Mouse (Mus musculus) hindbrain, embryonic 10.5 days (tissue): ENCODE data around the gene Mapk6. TPM values are rescaled to one million over a fixed set of nuclear protein-coding genes. Genes with fewer than 3 reads are reported as not detected.

Experiments
- DNase-seq: peaks from one replicate; pipeline ENCODE4 v3.0.0-alpha.2; 2017; ENCODE audit warnings: low spot score
- H3K27ac ChIP-seq: fragments of 300-500 bp; sonication (generic); 2 replicates; pipeline ENCODE4 v1.5.1; 2016; ENCODE audit warnings: mild to moderate bottlenecking, moderate library complexity
- H3K27me3 ChIP-seq: fragments of 300-500 bp; sonication (generic); 2 replicates; pipeline ENCODE4 v1.6.1; 2016; ENCODE audit warnings: mild to moderate bottlenecking; ENCODE audit not compliant: poor library complexity, insufficient read depth, severe bottlenecking
- H3K36me3 ChIP-seq: fragments of 300-500 bp; sonication (generic); 2 replicates; pipeline ENCODE4 v1.6.1; 2016; ENCODE audit warnings: mild to moderate bottlenecking, moderate library complexity
- H3K4me1 ChIP-seq: fragments of 300-500 bp; sonication (generic); replicated peaks from 2 replicates; pipeline ENCODE4 v1.6.1; 2016; ENCODE audit warnings: mild to moderate bottlenecking
- H3K4me3 ChIP-seq: fragments of 300-500 bp; sonication (generic); 2 replicates; pipeline ENCODE4 v1.5.1; 2016; ENCODE audit warnings: mild to moderate bottlenecking, moderate library complexity
- H3K9me3 ChIP-seq: fragments of 300-500 bp; sonication (generic); 2 replicates; pipeline ENCODE4 v1.6.1; 2016; ENCODE audit warnings: mild to moderate bottlenecking, moderate library complexity
- WGBS: fragments of 180-500 bp; shearing (Covaris S2); methylation state at CpG from one replicate; pipeline ENCODE4 v1.1.7; 2016; 5-methylcytosine and 5-hydroxymethylcytosine counted together
- polyA plus RNA-seq: library from polyadenylated mRNA; unstranded; fragments of >200 nt; fragmentation: Nextera tagmentation; extraction: Ambion mirVana; gene quantifications from 2 replicates; pipeline ENCODE4 v1.2.1, GENCODE M21; 2016

Mapk6 gene
- polyA plus RNA-seq, 1 experiment from 2014 or later, result 146 TPM

DNA sequence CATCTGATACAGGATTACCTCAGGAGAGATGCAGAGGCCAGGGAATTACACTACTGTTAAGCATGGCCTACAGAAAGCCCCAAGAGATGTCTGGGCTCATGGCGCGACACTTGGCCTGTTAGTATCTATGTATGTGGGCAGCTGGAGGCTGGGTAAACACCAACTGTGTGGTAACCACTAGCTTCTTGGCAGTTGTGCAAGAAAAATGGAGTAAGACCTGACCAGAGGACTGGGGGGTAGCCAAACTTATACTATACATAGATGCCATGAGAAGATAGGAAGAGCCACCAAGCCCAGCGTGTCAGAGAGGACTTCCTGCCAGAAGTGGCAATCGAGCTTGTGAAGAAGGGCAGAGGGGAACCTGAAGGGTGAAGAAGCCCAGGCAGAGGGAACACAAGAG lies 47.6 kb downstream of the Mapk6 start:
- DNase-seq, result no peak
- Histone ChIP-seq H3K4me3 (no peak overlapping the region), H3K36me3 (no peaks in the 10 kb centered on the region), H3K27me3 (no peaks in the 10 kb centered on the region), H3K9me3 (no peaks in the 10 kb centered on the region), H3K27ac (no peak overlapping the region), H3K4me1 (no peaks in the 10 kb centered on the region)
- WGBS, result 88% methylated on average over 4 of the region's 4 CpGs

DNA sequence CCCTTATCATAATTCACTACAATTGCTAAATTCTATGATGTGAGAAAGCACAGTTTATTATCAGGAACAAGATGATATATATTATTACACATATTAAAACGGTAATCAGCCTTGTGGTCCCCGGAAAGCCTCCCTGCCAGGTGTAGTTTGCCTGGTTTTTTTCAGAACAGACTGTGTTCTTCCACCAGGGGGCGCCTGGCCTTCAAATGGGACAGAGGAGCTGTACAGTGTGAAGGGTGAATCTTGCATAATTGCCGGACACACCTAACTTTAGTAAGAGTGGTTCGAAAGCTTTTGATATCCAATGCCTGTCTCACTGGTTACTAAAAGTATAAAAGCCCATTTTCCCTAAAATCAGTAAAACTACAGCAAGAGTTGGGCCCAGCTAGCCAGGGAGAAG lies 48.1 kb downstream of the Mapk6 start:
- no peak overlapping the region for H3K4me3 ChIP-seq

DNA sequence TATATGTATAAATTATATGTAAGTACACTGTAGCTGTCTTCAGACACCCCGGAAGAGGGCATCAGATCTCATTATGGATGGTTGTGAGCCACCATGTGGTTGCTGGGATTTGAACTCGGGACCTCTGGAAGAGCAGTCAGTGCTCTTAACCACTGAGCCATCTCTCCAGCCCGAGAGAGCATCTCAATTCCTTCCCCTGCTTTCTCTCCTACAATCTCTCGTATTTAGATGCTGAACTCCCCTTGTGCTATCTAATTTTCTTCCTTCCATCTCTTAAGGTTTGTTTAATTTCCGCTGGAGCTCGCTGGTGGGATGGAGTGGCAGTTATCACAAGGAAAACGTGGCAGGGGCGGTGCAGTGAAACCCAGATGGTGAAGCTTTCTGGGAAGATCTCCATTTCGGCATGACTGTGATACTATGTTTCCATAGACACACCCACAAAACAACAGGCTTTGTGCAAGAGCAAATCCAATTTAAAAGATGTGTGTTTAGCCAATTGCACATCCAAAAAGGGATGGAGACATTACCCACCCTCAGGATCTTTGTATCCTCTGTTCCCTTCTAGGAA lies 52.6 kb downstream of the Mapk6 start:
- Histone ChIP-seq H3K4me3 (no peak overlapping the region), H3K36me3 (no peaks in the 10 kb centered on the region), H3K27me3 (no peaks in the 10 kb centered on the region), H3K4me1 (no peaks in the 10 kb centered on the region), H3K9me3 (no peaks in the 10 kb centered on the region), H3K27ac (no peak overlapping the region)
- WGBS, result 80% methylated on average over 9 of the region's 9 CpGs
- DNase-seq, result no peak

More for the DNA sequence above, 48.1 kb downstream of the Mapk6 start:
- WGBS, result 47% methylated on average over 5 of the region's 5 CpGs
- Histone ChIP-seq H3K27ac (no peak overlapping the region), H3K27me3 (no peaks in the 10 kb centered on the region), H3K4me1 (no peaks in the 10 kb centered on the region), H3K36me3 (no peaks in the 10 kb centered on the region), H3K9me3 (no peaks in the 10 kb centered on the region)
- peak; percentile 64 for DNase-seq

- no peak for DNase-seq
- Histone ChIP-seq H3K4me3 (no peak overlapping the region), H3K9me3 (no peaks in the 10 kb centered on the region), H3K36me3 (no peaks in the 10 kb centered on the region), H3K4me1 (no peaks in the 10 kb centered on the region), H3K27me3 (no peaks in the 10 kb centered on the region), H3K27ac (no peak overlapping the region)
- 87% methylated on average over 4 of the region's 4 CpGs for WGBS
These were observed 54.0 kb downstream of the Mapk6 start for GRCm38 (mm10) chr9:75355783-75356182.

- Histone ChIP-seq H3K36me3 (no peaks in the 10 kb centered on the region), H3K4me3 (no peak overlapping the region), H3K27me3 (no peaks in the 10 kb centered on the region), H3K27ac (no peak overlapping the region), H3K9me3 (no peaks in the 10 kb centered on the region), H3K4me1 (no peaks in the 10 kb centered on the region)
- WGBS, result 83% methylated on average over 8 of the region's 8 CpGs
- no peak for DNase-seq
These were observed 56.7 kb downstream of the Mapk6 start for GRCm38 (mm10) chr9:75353094-75353493.

GRCm38 (mm10) chr9:75348641-75349040 lies 61.2 kb downstream of the Mapk6 start:
- Histone ChIP-seq H3K4me3 (no peak overlapping the region), H3K36me3 (peaks cover 29% of the 10 kb centered on the region), H3K27me3 (no peaks in the 10 kb centered on the region), H3K4me1 (no peaks in the 10 kb centered on the region), H3K9me3 (no peaks in the 10 kb centered on the region), H3K27ac (no peak overlapping the region)
- DNase-seq, result no peak
- 79% methylated on average over 3 of the region's 3 CpGs for WGBS

DNA sequence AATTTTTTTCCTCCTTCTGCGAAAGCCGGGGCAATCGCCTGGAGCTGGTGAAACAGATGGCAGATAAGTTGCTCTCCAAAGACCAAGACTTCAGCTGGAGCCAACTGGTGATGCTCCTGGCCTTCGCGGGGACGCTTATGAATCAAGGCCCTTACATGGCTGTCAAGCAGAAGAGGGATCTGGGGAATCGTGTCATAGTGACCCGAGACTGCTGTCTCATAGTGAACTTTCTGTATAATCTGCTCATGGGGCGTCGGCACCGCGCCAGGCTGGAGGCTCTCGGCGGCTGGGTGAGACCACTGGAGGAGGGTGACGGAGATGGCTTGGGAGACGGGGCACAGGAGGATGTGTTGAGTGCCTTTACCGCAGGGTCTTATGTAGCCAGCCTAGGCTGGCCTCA lies 61.7 kb downstream of the Mapk6 start:
- Histone ChIP-seq H3K4me3 (no peak overlapping the region), H3K27me3 (no peaks in the 10 kb centered on the region), H3K9me3 (no peaks in the 10 kb centered on the region), H3K27ac (no peak overlapping the region), H3K4me1 (no peaks in the 10 kb centered on the region), H3K36me3 (peaks cover 35% of the 10 kb centered on the region)
- no peak for DNase-seq
- WGBS, result 95% methylated on average over 17 of the region's 17 CpGs

DNA sequence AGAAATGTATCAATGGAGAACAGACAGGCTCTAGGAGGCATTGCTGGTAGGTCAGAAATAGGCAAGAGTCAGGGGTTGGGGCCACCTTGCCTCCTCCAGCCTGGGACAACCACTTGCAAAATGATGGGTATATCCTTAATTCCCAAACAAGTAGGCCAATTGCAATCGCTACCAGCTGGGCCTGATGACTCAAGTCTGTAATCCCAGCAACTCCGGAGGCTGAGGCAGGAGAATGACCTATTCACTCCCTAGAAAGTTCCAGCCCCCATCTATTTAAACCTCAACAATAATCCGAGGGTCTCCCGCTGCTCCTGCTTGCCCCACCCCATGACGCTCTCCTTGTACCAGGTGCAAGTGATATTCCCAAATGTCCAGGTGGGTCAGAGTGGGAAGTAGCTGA lies 62.3 kb downstream of the Mapk6 start, which contains the start of gene Bcl2l10:
Bcl2l10 (plus strand) TSS at position 301 of the 400 bp plus-strand sequence.
- Histone ChIP-seq H3K36me3 (peaks cover 40% of the 10 kb centered on the region), H3K27ac (no peak within 1 kb of the TSS), H3K4me1 (no peaks in the 10 kb centered on the region), H3K27me3 (no peaks in the 10 kb centered on the region), H3K4me3 (no peak within 1 kb of the TSS), H3K9me3 (no peaks in the 10 kb centered on the region)
- 94% methylated on average over 5 of the region's 5 CpGs for WGBS
- DNase-seq, result no peak

GRCm38 (mm10) chr9:75342433-75342832 lies 67.4 kb downstream of the Mapk6 start:
- no peaks in the 10 kb centered on the region for H3K27me3 ChIP-seq
- H3K36me3 ChIP-seq, result peaks cover 65% of the 10 kb centered on the region
- H3K27ac ChIP-seq, result no peak overlapping the region
- no peaks in the 10 kb centered on the region for H3K4me1 ChIP-seq
- DNase-seq, result no peak
- WGBS, result 86% methylated on average over 4 of the region's 4 CpGs
- H3K4me3 ChIP-seq, result no peak overlapping the region
- H3K9me3 ChIP-seq, result no peaks in the 10 kb centered on the region

DNA sequence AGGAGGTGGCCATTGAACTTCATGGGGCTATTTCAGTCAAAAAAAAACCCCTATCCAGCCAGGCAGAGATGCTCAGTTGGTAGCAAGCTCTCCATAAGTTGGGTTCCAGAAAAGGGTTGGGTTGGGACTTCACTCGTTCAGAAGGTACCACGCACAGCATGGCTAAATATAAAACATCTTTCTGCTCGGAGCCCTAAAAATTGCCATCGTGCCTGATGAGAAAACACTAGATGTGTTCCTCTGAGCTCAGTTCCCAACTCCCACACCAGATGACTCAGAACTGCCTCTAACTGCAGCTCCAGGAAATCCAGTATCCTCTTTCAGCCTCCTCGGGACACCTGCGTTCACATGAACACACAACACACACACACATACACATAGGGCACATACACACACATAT lies 71.8 kb downstream of the Mapk6 start:
- 95% methylated on average over 6 of the region's 6 CpGs for WGBS
- Histone ChIP-seq H3K4me1 (no peaks in the 10 kb centered on the region), H3K36me3 (peaks cover 75% of the 10 kb centered on the region), H3K9me3 (no peaks in the 10 kb centered on the region), H3K4me3 (no peak overlapping the region), H3K27ac (no peak overlapping the region), H3K27me3 (no peaks in the 10 kb centered on the region)
- DNase-seq, result no peak

DNA sequence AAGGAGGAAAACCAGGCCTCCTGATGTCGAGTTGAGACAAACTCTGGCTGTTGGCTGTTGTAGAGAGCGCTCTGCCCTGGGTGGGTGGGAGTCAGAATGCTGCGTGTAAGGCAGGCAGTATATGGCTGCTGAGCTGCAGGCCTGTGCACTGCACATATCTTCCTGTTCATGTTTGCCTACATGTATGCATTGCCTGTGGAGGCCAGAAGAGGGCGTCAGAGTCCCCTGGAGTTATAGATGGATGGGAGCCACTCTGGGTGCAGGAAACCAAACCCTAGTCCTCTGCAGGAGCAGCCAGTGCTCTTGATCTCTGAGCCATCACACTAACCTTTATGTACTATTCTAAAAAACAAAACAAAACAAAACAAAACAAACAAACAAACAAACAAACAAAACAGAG lies 75.4 kb downstream of the Mapk6 start:
- Histone ChIP-seq H3K4me3 (no peak overlapping the region), H3K36me3 (peaks cover 85% of the 10 kb centered on the region), H3K27me3 (no peaks in the 10 kb centered on the region), H3K4me1 (no peaks in the 10 kb centered on the region), H3K9me3 (no peaks in the 10 kb centered on the region), H3K27ac (no peak overlapping the region)
- no peak for DNase-seq
- WGBS, result 83% methylated on average over 4 of the region's 4 CpGs

DNA sequence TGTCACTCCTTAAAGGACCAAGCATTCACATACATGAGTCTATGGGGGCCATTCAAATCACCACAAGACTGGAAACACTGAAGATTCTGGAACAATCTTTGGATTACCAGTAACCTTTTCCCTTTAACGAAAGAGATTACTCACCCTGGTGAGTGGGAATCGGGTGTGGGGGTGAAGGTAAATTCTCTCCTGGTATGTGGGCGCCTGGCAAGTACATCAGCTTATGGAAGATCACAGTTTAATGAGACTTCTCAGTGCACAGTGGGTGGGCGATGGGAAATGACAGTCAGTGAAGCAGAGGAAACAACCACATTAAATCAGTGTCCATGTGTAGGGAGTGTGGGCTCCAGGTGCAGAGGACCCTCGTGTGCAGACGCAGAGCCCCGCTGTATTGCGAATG lies 79.0 kb downstream of the Mapk6 start:
- no peaks in the 10 kb centered on the region for H3K4me1 ChIP-seq
- no peaks in the 10 kb centered on the region for H3K9me3 ChIP-seq
- H3K36me3 ChIP-seq, result peaks cover 65% of the 10 kb centered on the region
- no peak overlapping the region for H3K27ac ChIP-seq
- no peak for DNase-seq
- H3K4me3 ChIP-seq, result no peak overlapping the region
- no peaks in the 10 kb centered on the region for H3K27me3 ChIP-seq
- WGBS, result 92% methylated on average over 8 of the region's 8 CpGs

GRCm38 (mm10) chr9:75328047-75328446 lies 81.8 kb downstream of the Mapk6 start:
- H3K9me3 ChIP-seq, result no peaks in the 10 kb centered on the region
- 96% methylated on average over 3 of the region's 3 CpGs for WGBS
- H3K27ac ChIP-seq, result no peak overlapping the region
- peaks cover 48% of the 10 kb centered on the region for H3K36me3 ChIP-seq
- H3K4me1 ChIP-seq, result no peaks in the 10 kb centered on the region
- no peaks in the 10 kb centered on the region for H3K27me3 ChIP-seq
- DNase-seq, result no peak
- no peak overlapping the region for H3K4me3 ChIP-seq
